Mouse (Mus musculus): ENCODE results near the gene Prkcb. TPM values are rescaled to one million over a fixed set of nuclear protein-coding genes. Genes with fewer than 3 reads are reported as not detected.

The Prkcb gene
- polyA plus RNA-seq, 1 experiment from 2014 or later, result 3.2 TPM

DNA sequence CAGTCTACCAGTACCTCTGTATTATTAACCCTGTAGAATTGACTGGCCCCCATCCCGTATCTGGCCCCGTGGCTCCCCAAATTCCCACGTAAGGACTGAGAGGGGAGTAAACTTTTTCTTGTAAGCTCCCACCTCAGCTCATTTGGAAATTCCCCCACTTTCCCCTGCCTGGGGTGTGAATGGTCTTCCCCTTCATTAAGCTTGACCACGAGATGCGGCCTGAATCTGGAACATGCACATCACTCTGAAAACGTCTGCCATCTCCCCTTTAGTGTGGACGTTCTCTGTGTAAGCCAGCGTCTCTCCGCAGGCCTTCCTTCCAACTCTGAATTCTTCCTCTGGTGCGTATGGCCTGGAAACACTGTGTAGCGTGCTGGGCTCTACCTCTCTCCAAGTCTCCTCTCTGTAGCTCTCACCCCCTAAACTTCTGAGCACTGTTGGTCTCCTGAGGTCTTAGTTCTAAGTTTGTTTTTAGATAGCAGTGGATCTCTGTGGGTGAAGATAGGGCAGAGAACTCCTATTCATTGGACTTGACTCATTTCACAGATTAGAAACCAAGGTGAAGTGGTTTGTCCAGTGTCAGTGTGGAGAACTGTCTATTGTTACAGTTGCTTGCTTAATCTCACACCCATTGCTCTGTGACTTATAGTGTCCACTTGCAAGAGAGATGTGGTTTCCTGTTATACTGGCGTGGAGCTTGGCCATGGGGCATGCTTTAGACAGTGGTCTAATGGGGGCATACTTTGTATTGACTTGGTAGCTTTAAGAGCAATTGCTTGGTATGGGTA is 25.3 kb downstream of the Prkcb start:
- H3K36me3 ChIP-seq (replicated peaks), result no peaks in the 10 kb centered on the region
- no peak for DNase-seq (ENCODE audit: low spot score)
- 90% methylated on average over 12 of the region's 12 CpGs for WGBS

GRCm38 (mm10) chr7:122315720-122316331 is 27.3 kb downstream of the Prkcb start:
- no peak for DNase-seq (ENCODE audit: low spot score)
- no peak overlapping the region for H3K27ac ChIP-seq (replicated peaks)
- no peak overlapping the region for H3K4me3 ChIP-seq
- 85% methylated on average over 8 of the region's 8 CpGs for WGBS
- H3K36me3 ChIP-seq (replicated peaks), result no peaks in the 10 kb centered on the region
- H3K9me3 ChIP-seq, result no peaks in the 10 kb centered on the region
- H3K4me1 ChIP-seq, result peaks cover 16% of the 10 kb centered on the region
- H3K27me3 ChIP-seq (replicated peaks; ENCODE audit: low read depth, poor library complexity, severe bottlenecking), result no peaks in the 10 kb centered on the region

More for the DNA sequence above, 25.3 kb downstream of the Prkcb start:
- no peaks in the 10 kb centered on the region for H3K27me3 ChIP-seq (replicated peaks; ENCODE audit: low read depth, poor library complexity, severe bottlenecking)
- H3K4me3 ChIP-seq, result no peak overlapping the region
- H3K4me1 ChIP-seq, result peaks cover 24% of the 10 kb centered on the region
- H3K27ac ChIP-seq (replicated peaks), result no peak overlapping the region
- no peaks in the 10 kb centered on the region for H3K9me3 ChIP-seq

GRCm38 (mm10) chr7:122316681-122317080 is 28.1 kb downstream of the Prkcb start:
- no peak for DNase-seq (ENCODE audit: low spot score)
- H3K4me3 ChIP-seq, result no peak overlapping the region
- H3K27ac ChIP-seq (replicated peaks), result no peak overlapping the region
- WGBS, result 82% methylated on average over 3 of the region's 3 CpGs
- no peaks in the 10 kb centered on the region for H3K9me3 ChIP-seq
- no peaks in the 10 kb centered on the region for H3K27me3 ChIP-seq (replicated peaks; ENCODE audit: low read depth, poor library complexity, severe bottlenecking)
- peaks cover 9% of the 10 kb centered on the region for H3K4me1 ChIP-seq
- no peaks in the 10 kb centered on the region for H3K36me3 ChIP-seq (replicated peaks)

GRCm38 (mm10) chr7:122317485-122317884 is 28.9 kb downstream of the Prkcb start:
- Histone ChIP-seq H3K36me3 (replicated peaks) (no peaks in the 10 kb centered on the region), H3K27ac (replicated peaks) (no peak overlapping the region), H3K4me3 (no peak overlapping the region), H3K9me3 (no peaks in the 10 kb centered on the region), H3K27me3 (replicated peaks; ENCODE audit: low read depth, poor library complexity, severe bottlenecking) (no peaks in the 10 kb centered on the region), H3K4me1 (peaks cover under 1% of the 10 kb centered on the region; the same call in 1 of the 2 replicates)
- DNase-seq (ENCODE audit: low spot score), result no peak

- Histone ChIP-seq H3K27me3 (replicated peaks; ENCODE audit: low read depth, poor library complexity, severe bottlenecking) (no peaks in the 10 kb centered on the region), H3K27ac (replicated peaks) (no peak overlapping the region), H3K9me3 (no peaks in the 10 kb centered on the region), H3K4me1 (no peaks in the 10 kb centered on the region), H3K4me3 (no peak overlapping the region), H3K36me3 (replicated peaks) (no peaks in the 10 kb centered on the region)
- WGBS, result 86% methylated on average over 9 of the region's 9 CpGs
- no peak for DNase-seq (ENCODE audit: low spot score)
These were observed 31.0 kb downstream of the Prkcb start for GRCm38 (mm10) chr7:122319566-122319965.

- 92% methylated on average over 7 of the region's 7 CpGs for WGBS
- H3K9me3 ChIP-seq, result no peaks in the 10 kb centered on the region
- no peak for DNase-seq (ENCODE audit: low spot score)
- H3K4me3 ChIP-seq, result no peak overlapping the region
- no peak overlapping the region for H3K27ac ChIP-seq (replicated peaks)
- H3K4me1 ChIP-seq, result no peaks in the 10 kb centered on the region
- no peaks in the 10 kb centered on the region for H3K27me3 ChIP-seq (replicated peaks; ENCODE audit: low read depth, poor library complexity, severe bottlenecking)
- no peaks in the 10 kb centered on the region for H3K36me3 ChIP-seq (replicated peaks)
These were observed 32.4 kb downstream of the Prkcb start for GRCm38 (mm10) chr7:122320843-122321544.

- H3K4me1 ChIP-seq, result no peaks in the 10 kb centered on the region
- no peaks in the 10 kb centered on the region for H3K9me3 ChIP-seq
- 82% methylated on average over 8 of the region's 8 CpGs for WGBS
- DNase-seq (ENCODE audit: low spot score), result no peak
- no peak overlapping the region for H3K27ac ChIP-seq (replicated peaks)
- H3K4me3 ChIP-seq, result no peak overlapping the region
- no peaks in the 10 kb centered on the region for H3K36me3 ChIP-seq (replicated peaks)
- H3K27me3 ChIP-seq (replicated peaks; ENCODE audit: low read depth, poor library complexity, severe bottlenecking), result no peaks in the 10 kb centered on the region
These were observed 33.6 kb downstream of the Prkcb start for GRCm38 (mm10) chr7:122322038-122322690.

DNA sequence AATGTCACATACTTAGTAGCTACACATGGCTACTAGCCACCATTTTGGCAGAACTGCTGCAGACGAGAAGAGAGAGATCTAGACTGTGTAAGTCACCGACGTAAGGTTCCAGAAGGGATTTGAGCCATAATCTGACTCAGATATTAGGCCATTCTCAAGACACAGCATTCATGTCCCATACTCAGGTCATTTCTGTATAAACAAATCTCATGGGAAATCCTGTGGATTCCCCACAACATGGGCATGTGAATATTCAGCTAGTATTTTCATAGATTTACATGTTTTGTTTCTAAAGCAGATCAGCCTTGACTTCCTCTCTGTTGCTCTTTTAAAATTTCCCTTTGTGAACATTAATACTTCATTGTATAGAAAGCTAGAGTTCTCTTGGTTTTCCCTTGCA is 39.4 kb downstream of the Prkcb start:
- Histone ChIP-seq H3K4me3 (no peak overlapping the region), H3K9me3 (no peaks in the 10 kb centered on the region), H3K36me3 (replicated peaks) (no peaks in the 10 kb centered on the region), H3K27ac (replicated peaks) (no peak overlapping the region), H3K27me3 (replicated peaks; ENCODE audit: low read depth, poor library complexity, severe bottlenecking) (no peaks in the 10 kb centered on the region), H3K4me1 (no peaks in the 10 kb centered on the region)
- 96% methylated on average over 3 of the region's 3 CpGs for WGBS
- no peak for DNase-seq (ENCODE audit: low spot score)

DNA sequence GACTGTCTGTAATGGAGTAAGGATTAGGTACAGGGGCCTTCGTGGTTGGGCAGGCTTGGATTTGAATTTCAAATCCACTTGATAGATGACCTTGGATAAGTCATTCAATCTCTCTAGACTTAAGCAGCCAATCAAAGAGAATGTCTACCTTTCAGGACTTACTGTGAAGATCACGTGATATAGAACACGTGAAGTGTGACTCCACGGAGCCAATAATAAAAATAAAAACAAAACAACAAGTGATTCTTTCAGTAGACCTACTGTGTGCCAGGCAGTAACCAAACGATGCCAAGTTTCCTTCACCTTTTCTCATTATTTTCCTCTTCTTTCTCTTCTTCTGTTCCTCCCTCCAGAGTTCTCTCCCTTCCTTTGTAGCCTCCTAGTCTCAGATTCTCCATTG is 39.9 kb downstream of the Prkcb start:
- H3K9me3 ChIP-seq, result no peaks in the 10 kb centered on the region
- no peak overlapping the region for H3K27ac ChIP-seq (replicated peaks)
- H3K36me3 ChIP-seq (replicated peaks), result no peaks in the 10 kb centered on the region
- 85% methylated on average over 5 of the region's 5 CpGs for whole genome bisulfite sequencing
- DNase-seq (ENCODE audit: low spot score), result no peak
- H3K27me3 ChIP-seq (replicated peaks; ENCODE audit: low read depth, poor library complexity, severe bottlenecking), result no peaks in the 10 kb centered on the region
- H3K4me1 ChIP-seq, result no peaks in the 10 kb centered on the region
- H3K4me3 ChIP-seq, result no peak overlapping the region

DNA sequence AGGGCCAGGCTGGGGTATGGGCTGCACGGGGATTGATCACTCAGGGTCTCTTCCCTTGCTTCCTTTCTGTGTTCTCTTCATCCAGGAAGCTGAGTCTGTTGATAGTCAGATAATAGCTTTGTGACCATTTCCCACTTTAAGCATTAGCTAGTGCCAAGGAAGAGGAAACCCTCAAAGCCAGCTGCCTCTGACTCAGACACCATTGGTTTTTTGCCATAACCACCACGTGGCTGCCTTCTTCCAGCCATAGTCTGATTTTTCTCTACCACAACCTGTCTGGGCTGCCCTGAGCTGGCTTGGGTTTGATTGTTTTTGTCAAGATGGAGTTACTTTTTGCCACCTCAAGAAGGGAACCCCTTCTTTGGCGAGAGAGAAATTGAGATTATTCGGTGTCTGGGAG is 41.0 kb downstream of the Prkcb start:
- Histone ChIP-seq H3K4me3 (no peak overlapping the region), H3K4me1 (no peaks in the 10 kb centered on the region), H3K36me3 (replicated peaks) (no peaks in the 10 kb centered on the region), H3K9me3 (no peaks in the 10 kb centered on the region), H3K27ac (replicated peaks) (no peak overlapping the region), H3K27me3 (replicated peaks; ENCODE audit: low read depth, poor library complexity, severe bottlenecking) (no peaks in the 10 kb centered on the region)
- no peak for DNase-seq (ENCODE audit: low spot score)
- WGBS, result 83% methylated on average over 4 of the region's 4 CpGs

DNA sequence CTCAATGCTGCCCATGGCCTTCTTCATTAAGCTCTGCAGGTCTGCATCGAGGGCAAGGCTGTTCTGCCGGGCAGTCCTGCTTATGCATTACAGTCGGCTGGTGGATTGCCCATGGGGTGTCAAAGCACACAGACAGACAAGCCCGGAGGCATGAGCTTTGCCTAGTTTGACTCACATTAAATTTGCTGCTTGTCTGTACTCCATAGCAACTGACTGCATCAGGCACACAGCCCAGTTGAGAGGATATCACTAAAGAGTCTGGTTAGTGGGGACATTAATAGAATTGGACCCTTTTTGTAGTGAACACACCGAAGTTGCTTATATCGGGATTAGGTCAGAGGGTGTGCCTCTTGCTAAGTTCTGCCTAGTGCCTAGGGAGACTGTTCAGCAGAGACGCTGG is 45.1 kb downstream of the Prkcb start:
- H3K36me3 ChIP-seq (replicated peaks), result no peaks in the 10 kb centered on the region
- WGBS, result 90% methylated on average over 7 of the region's 7 CpGs
- DNase-seq (ENCODE audit: low spot score), result no peak
- no peaks in the 10 kb centered on the region for H3K27me3 ChIP-seq (replicated peaks; ENCODE audit: low read depth, poor library complexity, severe bottlenecking)
- H3K4me3 ChIP-seq, result no peak overlapping the region
- H3K4me1 ChIP-seq, result no peaks in the 10 kb centered on the region
- no peak overlapping the region for H3K27ac ChIP-seq (replicated peaks)
- no peaks in the 10 kb centered on the region for H3K9me3 ChIP-seq

DNA sequence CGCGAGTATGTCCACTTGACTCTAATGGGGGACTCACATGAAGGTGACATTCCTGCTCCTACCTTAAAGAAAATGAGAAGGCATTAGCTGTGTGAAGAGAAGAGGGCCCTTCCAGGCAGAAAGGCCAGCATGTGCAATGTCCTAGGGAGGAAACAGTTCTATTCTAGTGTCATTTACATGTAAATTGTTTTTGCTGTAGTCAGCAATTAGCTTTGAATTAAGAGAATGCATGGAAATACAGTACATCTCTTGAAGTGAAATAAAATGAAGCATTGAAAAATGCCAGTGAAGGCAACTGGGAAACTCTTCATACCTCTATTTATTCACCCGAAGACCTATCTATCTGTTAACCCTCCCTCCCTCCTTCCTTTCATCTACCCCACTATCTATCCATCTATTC is 48.8 kb downstream of the Prkcb start:
- DNase-seq (ENCODE audit: low spot score), result no peak
- no peaks in the 10 kb centered on the region for H3K4me1 ChIP-seq
- WGBS, result 91% methylated on average over 3 of the region's 3 CpGs
- H3K4me3 ChIP-seq, result no peak overlapping the region
- no peak overlapping the region for H3K27ac ChIP-seq (replicated peaks)
- no peaks in the 10 kb centered on the region for H3K9me3 ChIP-seq
- H3K36me3 ChIP-seq (replicated peaks), result no peaks in the 10 kb centered on the region
- no peaks in the 10 kb centered on the region for H3K27me3 ChIP-seq (replicated peaks; ENCODE audit: low read depth, poor library complexity, severe bottlenecking)
